Mouse (Mus musculus) central nervous system, embryonic 14 days (tissue): ENCODE data around the gene Tmsb4x. TPM values are rescaled to one million over a fixed set of nuclear protein-coding genes. Genes with fewer than 3 reads are reported as not detected.

Source experiments
- polyA plus RNA-seq: library from polyadenylated mRNA; depleted of rRNA; stranded (reverse); fragments of >200 nt; gene quantifications from 2 replicates; pipeline ENCODE4 v1.2.3, GENCODE M21; 2012; rRNA removed

Gene Tmsb4x
- 2,860 and 3,469 TPM in 2 replicates for polyA plus RNA-seq

GRCm38 (mm10) chrX:167208978-167209754 is at the start of gene Tmsb4x:
Gene Tmsb4x (minus strand): TSS chrX:167209315.

Other genes with a start within 250 kb of the Tmsb4x start
- 0.20 and 0.51 TPM in 2 replicates for gene Tlr8, start 55.0 kb upstream of the Tmsb4x start, polyA plus RNA-seq
- gene Tlr7, start 121.2 kb upstream of the Tmsb4x start, polyA plus RNA-seq = 0.38 and 0.60 TPM in 2 replicates
- gene Prps2, start 173.4 kb upstream of the Tmsb4x start, polyA plus RNA-seq = 6.8 and 8.2 TPM in 2 replicates